Mouse (Mus musculus) small intestine, adult 2 months (tissue): Measurements from ENCODE around the gene Espn.

Experiments
- CTCF ChIP-seq: fragments of 200-500 bp; IDR thresholded peaks from 2 replicates; pipeline ENCODE4 v1.5.1; 2012; ENCODE audit warnings: low read depth, mild to moderate bottlenecking, control low read depth, inconsistent platforms, low read length, moderate library complexity, mixed read lengths; ENCODE audit not compliant: insufficient replicate concordance, insufficient read length; ENCODE audit errors: extremely low read depth
- POLR2A ChIP-seq: fragments of 200-500 bp; IDR thresholded peaks from 2 replicates; pipeline ENCODE4 v1.6.1; 2012; ENCODE audit warnings: low read depth, mild to moderate bottlenecking, control low read depth, inconsistent platforms, low read length, moderate library complexity

DNA sequence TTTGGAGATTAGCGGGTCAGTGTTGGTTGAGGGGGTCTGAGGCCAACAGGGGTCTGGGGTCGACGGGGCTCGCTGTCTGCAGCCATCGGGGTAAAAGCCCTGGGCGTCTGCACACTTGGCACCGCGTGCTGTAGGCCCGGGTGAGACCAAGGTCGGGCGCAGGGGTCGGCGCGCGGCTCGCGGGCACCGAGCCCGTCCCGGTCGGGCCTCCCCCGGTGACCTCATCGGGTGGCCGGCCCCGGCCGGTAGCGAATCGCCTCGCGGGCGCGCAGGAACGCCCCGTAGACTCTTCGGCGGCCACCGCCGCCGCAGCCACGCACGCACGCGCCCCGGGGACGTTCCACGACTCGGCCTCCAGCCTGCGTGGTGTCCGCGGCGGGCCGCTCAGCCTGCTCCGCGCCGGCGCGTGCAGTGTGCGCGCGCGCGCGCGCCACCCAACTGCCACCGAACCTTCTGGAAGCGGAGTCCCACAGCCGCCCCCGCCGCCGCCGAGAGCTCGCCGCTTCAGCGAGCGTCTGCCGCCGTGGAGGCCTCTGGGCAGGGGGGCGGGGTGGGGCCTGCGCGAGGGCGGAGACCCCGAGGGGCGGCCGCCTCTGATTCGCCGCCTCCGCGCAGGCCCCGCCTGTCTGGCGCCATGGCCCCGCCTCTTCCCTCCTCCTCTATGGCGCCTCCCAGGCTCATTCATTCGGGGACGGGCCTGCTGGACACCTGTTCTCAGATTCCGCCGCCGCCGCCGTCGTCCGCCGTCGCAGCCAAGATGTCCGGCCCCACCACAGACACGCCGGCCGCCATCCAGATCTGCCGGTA lies 25.6 kb upstream of the Espn start, which contains the start of gene Acot7:
- peak; percentile 72 for TF ChIP-seq POLR2A
- TF ChIP-seq CTCF, result no peak
